Mouse (Mus musculus): ENCODE data around the gene Vmn1r23.

DNA sequence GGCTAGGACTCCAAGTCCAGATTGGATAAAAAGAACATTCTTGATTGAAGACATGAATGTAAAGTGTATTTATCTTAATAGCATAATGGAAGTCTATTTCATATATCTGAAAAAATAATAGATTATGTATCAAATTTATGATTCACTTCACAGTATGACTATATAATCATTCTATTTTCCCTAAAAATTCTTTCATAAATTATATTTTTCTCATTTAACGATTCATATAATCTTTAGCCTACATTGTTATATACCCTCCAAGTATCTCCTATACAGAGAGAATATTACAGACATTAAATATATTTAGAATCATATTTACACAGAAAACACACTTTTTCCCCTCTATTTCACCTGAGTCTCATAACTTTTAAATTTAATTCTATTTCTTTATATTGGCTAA lies at the start of gene Vmn1r23:
- TF ChIP-seq CTCF (IDR thresholded peaks at IDR 0.05; ENCODE audit: extremely low read depth, insufficient read depth, low read length) (no peak), POLR2A (IDR thresholded peaks at IDR 0.05; ENCODE audit: extremely low read depth, insufficient read depth, low read length) (no peak)

All from cortical plate, adult 2 months (tissue).